8 mouse cellular contexts compared by ENCODE assay signal in the genomic region with DNA sequence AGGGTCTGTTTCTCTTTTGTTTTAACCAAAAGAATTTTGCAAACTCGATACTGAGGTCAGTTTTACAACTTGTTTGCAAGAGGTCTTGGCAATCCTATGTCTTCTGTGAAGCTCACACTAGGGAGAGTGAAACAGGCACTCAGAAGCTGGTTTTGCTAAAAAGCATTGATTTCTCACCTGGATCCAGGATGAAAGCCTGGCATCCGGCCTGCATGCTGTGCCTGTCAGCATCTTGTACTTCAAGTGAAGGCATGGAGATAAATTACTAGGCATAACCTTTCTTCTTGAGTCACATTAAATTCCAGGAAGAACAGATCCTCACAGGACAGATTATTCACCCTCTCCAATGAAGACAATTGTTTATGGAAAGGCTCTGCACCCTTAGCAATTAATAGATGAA.
"Had no signal": no experiment of that assay in that cellular context is flagged by ENCODE, and none has a peak within 500 bp of the region (broad histone marks: within the 10 kb centered on the region; RNA-seq: fewer than 3 reads in every experiment).

No protein-coding gene starts in this region.

- DNase-seq: kidney, adult 9 months; kidney, postnatal 36 days; layer of hippocampus, adult 9-11 months; layer of hippocampus, postnatal 36 days; lung, adult 18-20 months; right cerebral cortex, postnatal 4 days; thymus, adult 2 months; thymus, postnatal 36 days had no signal
